Mouse (Mus musculus) G1E (cell line): ENCODE measurements around the gene Itsn1. TPM values are rescaled to one million over a fixed set of nuclear protein-coding genes. Genes with fewer than 3 reads are reported as not detected.

Experiments used
- ATAC-seq: 2 replicates; pipeline ENCODE4 v1.8.0; 2016; ENCODE audit warnings: mild to moderate bottlenecking; ENCODE audit not compliant: insufficient number of reproducible peaks, poor library complexity, low FRiP score, severe bottlenecking; ENCODE audit errors: extremely low read depth
- DNase-seq: peaks from one replicate; pipeline ENCODE4 v3.0.0; 2012; ENCODE audit warnings: low spot score
- H3K27me3 ChIP-seq: 2 replicates; pipeline ENCODE4 v1.6.1; 2012; ENCODE audit warnings: mild to moderate bottlenecking, low read length, inconsistent platforms; ENCODE audit not compliant: insufficient read depth
- H3K36me3 ChIP-seq: replicated peaks from 2 replicates; pipeline ENCODE3; 2012; ENCODE audit warnings: mild to moderate bottlenecking, inconsistent platforms
- H3K4me1 ChIP-seq: 2 replicates; pipeline ENCODE4 v1.6.1; 2012; ENCODE audit warnings: low read depth, low read length, inconsistent platforms, mixed read lengths; ENCODE audit not compliant: insufficient read depth
- H3K4me3 ChIP-seq: 2 replicates; pipeline ENCODE4 v1.5.1; 2012; ENCODE audit warnings: low read depth, mild to moderate bottlenecking, inconsistent platforms, low read length, moderate library complexity, mixed read lengths
- H3K9me3 ChIP-seq: replicated peaks from 2 replicates; pipeline ENCODE4 v1.6.1; 2012; ENCODE audit warnings: inconsistent platforms
- CTCF ChIP-seq: IDR thresholded peaks from 2 replicates; pipeline ENCODE4 v1.5.1; 2012; ENCODE audit warnings: low read depth, low read length, inconsistent platforms, mixed read lengths
- GATA1 ChIP-seq: IDR thresholded peaks from 2 replicates; pipeline ENCODE4 v1.6.1; 2012; ENCODE audit warnings: borderline replicate concordance, low read length, inconsistent platforms, mixed read lengths
- GATA2 ChIP-seq: IDR thresholded peaks from 2 replicates; pipeline ENCODE4 v1.6.1; 2012; ENCODE audit warnings: low read depth, low read length, inconsistent platforms, borderline replicate concordance
- POLR2AphosphoS5 ChIP-seq: IDR thresholded peaks from 2 replicates; pipeline ENCODE4 v1.6.1; 2012; ENCODE audit warnings: low read depth, low read length, inconsistent platforms; ENCODE audit not compliant: insufficient replicate concordance
- TAL1 ChIP-seq: conservative IDR thresholded peaks from 2 replicates; pipeline ENCODE4 v1.6.1; 2012; ENCODE audit warnings: low read depth, low read length, inconsistent platforms, mixed read lengths
- polyA plus RNA-seq: library from polyadenylated mRNA; stranded (reverse); fragments of >175 nt; gene quantifications from 2 replicates; pipeline ENCODE4 v1.2.3, GENCODE M21; 2012
- total RNA-seq, 2 experiments: library from RNA; stranded (forward) in 1 of 2; stranded (reverse) in 1 of 2; fragments of 200-1000 nt in 1 of 2; fragments of >200 nt in 1 of 2; fragmentation: Nextera tagmentation in 1 of 2; gene quantifications; 2 replicates each; pipeline ENCODE4 v1.2.3; 2014 to 2017

The Itsn1 gene
- total and polyA plus RNA-seq, 3 experiments: 19.9 to 64.8 (median 32.6) TPM

DNA sequence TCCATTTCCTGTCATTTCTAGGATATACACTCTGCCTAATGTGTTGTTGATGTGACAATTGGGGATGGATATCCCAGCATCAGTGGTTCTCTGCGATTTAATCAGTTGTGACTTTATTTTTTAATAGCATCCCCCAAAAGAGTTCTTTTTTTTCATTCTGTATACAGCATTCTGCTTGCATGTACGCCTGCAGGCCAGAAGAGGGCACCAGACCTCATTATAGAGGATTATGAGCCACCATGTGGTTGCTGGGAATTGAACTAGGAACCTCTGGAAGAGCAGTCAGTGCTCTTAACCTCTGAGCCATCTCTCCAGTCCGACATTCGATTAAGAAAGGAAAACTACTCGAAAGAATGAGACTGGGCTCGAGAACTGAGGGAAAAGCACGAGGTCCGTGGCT lies 225.7 kb downstream of the Itsn1 start:
- ATAC-seq: no peak
- Histone ChIP-seq H3K27me3 (no peaks in the 10 kb centered on the region; the same call in 1 of the 2 replicates), H3K36me3 (no peaks in the 10 kb centered on the region), H3K9me3 (no peaks in the 10 kb centered on the region), H3K4me3 (no peak overlapping the region), H3K4me1 (no peaks in the 10 kb centered on the region)
- no peak for TF ChIP-seq POLR2AphosphoS5
- no peak for TF ChIP-seq CTCF
- no peak for TF ChIP-seq GATA2
- no peak for TF ChIP-seq TAL1
- TF ChIP-seq GATA1: no peak
- no peak for DNase-seq

GRCm38 (mm10) chr16:91962204-91962893 lies 233.3 kb downstream of the Itsn1 start:
- Histone ChIP-seq H3K4me3 (no peak overlapping the region), H3K4me1 (no peaks in the 10 kb centered on the region), H3K9me3 (no peaks in the 10 kb centered on the region), H3K36me3 (no peaks in the 10 kb centered on the region), H3K27me3 (peaks cover 27% of the 10 kb centered on the region)
- ATAC-seq (no peak), DNase-seq (no peak)
- TF ChIP-seq GATA1 (no peak), GATA2 (no peak), TAL1 (no peak)

DNA sequence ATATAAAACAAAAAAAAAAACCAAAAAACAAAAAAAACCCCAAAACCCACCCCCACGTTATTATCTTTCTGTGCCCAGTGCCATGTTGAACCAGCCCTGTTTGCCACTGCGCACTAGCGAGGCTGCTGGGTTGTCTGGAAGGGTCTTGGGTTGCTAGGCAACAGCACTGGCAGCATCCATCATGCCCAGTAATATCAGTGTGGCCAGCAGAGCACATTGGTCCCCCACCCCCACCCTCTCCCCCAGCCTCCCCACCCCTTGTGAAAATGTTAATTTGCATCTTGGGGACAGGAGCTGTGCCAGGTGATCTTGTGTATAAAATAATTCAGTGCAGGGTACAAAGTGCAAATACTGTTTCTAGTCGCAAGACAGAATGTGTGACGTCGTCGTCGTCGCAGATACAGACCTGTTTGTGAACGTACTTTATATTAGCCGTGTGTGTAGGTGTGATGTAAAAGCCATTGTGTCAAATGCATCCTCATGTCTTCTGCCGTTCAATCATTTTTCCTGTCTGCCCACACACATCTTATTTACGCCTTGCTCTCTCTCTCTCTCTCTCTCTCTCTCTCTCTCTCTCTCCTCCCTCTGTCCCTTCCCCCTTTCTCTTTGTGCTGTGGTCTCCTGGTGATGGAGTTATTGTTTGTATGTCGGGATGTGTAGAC lies 233.9 kb downstream of the Itsn1 start:
- Histone ChIP-seq H3K36me3 (no peaks in the 10 kb centered on the region), H3K4me3 (no peak overlapping the region), H3K27me3 (peaks cover 31% of the 10 kb centered on the region), H3K9me3 (no peaks in the 10 kb centered on the region), H3K4me1 (no peaks in the 10 kb centered on the region)
- TF ChIP-seq GATA2: no peak
- no peak for ATAC-seq
- no peak for DNase-seq

- H3K4me3 ChIP-seq: no peak overlapping the region
- no peak for ATAC-seq
- DNase-seq: no peak
- H3K4me1 ChIP-seq: no peaks in the 10 kb centered on the region
- TF ChIP-seq CTCF (no peak), GATA1 (no peak), TAL1 (no peak), GATA2 (no peak), POLR2AphosphoS5 (no peak)
- H3K36me3 ChIP-seq: no peaks in the 10 kb centered on the region
- no peaks in the 10 kb centered on the region for H3K9me3 ChIP-seq
- peaks cover 31% of the 10 kb centered on the region for H3K27me3 ChIP-seq
Measured at GRCm38 (mm10) chr16:91963556-91963900, 234.4 kb downstream of the Itsn1 start.

GRCm38 (mm10) chr16:91964308-91965178 lies 235.5 kb downstream of the Itsn1 start:
- peaks cover 34% of the 10 kb centered on the region for H3K27me3 ChIP-seq
- no peak for ATAC-seq
- TF ChIP-seq TAL1 (no peak), CTCF (no peak), POLR2AphosphoS5 (no peak), GATA2 (no peak), GATA1 (no peak)
- DNase-seq: no peak
- no peak overlapping the region for H3K4me3 ChIP-seq
- no peaks in the 10 kb centered on the region for H3K9me3 ChIP-seq
- no peaks in the 10 kb centered on the region for H3K4me1 ChIP-seq
- no peaks in the 10 kb centered on the region for H3K36me3 ChIP-seq

- Histone ChIP-seq H3K27me3 (peaks cover 45% of the 10 kb centered on the region), H3K4me1 (no peaks in the 10 kb centered on the region), H3K36me3 (no peaks in the 10 kb centered on the region), H3K4me3 (no peak overlapping the region), H3K9me3 (no peaks in the 10 kb centered on the region)
- TF ChIP-seq CTCF: no peak
- TF ChIP-seq GATA2: no peak
- TF ChIP-seq GATA1: no peak
- TF ChIP-seq POLR2AphosphoS5: no peak
- TF ChIP-seq TAL1: no peak
- DNase-seq: no peak
- ATAC-seq: no peak
Measured at GRCm38 (mm10) chr16:91968725-91969124, 239.6 kb downstream of the Itsn1 start.
